Mouse (Mus musculus) lung, adult 2 months (tissue): ENCODE data around the gene Zfr2.

ENCODE experiments used
- CTCF ChIP-seq: fragments of 200-500 bp; IDR thresholded peaks from 2 replicates; pipeline ENCODE4 v1.5.1; 2011; ENCODE audit warnings: mild to moderate bottlenecking, low read length, control low read depth; ENCODE audit not compliant: insufficient read depth
- POLR2A ChIP-seq: fragments of 200-500 bp; IDR thresholded peaks from 2 replicates; pipeline ENCODE4 v1.6.1; 2011; ENCODE audit warnings: low read depth, mild to moderate bottlenecking, control low read depth, low read length, borderline replicate concordance; ENCODE audit errors: extremely low read depth

DNA sequence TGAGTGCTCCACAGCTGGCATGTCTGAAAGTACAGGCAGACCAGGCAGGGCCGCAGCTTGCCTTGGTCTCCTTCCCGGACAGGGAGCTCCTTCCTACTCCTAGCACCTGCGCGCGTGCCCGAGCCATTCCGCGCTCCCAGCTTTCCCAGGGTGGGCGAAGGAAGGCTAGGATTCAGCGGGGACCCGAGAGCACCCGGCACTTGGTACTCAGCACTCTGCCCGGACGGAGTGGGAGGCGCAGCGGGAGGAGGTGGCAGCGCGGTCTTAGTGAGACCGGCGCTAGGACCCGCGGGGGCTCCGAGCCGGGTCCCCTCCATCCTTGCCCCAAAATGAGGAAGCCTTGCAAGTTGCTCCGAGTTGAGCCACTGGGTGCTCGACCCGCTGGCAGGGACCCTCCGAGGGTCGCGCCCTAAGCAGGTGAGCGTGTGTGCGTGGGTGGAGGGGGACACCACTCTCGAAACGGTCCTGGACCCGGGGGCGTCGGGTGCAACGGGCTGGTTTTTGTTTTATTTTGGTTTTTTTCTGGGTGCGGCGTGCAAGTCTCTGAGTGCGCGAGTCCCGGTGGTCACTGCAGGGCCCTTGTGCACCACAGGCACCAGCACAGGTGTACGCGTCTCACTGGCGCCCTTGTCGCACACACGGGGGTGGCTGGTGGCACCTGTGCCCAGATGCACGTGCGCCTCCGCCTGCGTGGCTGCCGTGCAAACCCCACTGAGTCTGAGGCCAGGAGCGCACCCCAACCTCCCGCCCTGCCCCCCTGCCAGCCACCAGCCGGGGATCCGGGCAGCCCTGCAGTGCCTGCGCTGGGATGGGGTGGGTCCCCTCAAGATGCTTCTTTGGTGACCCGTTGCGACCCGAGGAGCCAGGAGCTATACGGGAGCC lies 24.4 kb downstream of the Zfr2 start:
- TF ChIP-seq CTCF (no peak), POLR2A (no peak)
